Mouse (Mus musculus) urinary bladder, adult 2 months (tissue): ENCODE results near the gene Eid1. TPM values are rescaled to one million over a fixed set of nuclear protein-coding genes. Genes with fewer than 3 reads are reported as not detected.

Experiments used
- DNase-seq: peaks from one replicate; pipeline ENCODE4 v3.0.0; 2022; ENCODE audit warnings: low spot score
- polyA plus RNA-seq: library from polyadenylated mRNA; depleted of rRNA; stranded (reverse); fragments of >200 nt; gene quantifications from 2 replicates; pipeline ENCODE4 v1.2.3, GENCODE M21; 2012

Eid1 gene
- polyA plus RNA-seq, 1 experiment = 61.5 TPM

DNA sequence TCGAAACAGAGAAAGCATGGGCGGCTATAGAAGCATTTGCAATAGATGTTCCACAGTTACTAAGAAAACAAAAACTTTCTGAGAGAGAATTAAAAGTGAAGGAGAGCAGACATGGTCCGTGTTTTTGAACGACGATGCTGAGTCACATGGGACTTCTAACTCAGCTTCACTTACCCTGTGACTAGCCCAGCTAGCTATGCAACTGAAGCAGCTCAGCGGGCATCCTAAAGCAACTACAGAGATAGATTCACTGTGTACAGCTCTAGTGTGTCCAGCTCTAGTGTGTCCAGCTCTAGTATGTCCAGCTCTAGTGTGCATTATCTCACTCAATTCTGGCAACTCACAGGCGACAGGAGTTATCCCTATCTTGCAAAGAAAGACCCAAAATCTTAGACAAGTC, 5.2 kb upstream of the Eid1 start:
- no peak for DNase-seq

DNA sequence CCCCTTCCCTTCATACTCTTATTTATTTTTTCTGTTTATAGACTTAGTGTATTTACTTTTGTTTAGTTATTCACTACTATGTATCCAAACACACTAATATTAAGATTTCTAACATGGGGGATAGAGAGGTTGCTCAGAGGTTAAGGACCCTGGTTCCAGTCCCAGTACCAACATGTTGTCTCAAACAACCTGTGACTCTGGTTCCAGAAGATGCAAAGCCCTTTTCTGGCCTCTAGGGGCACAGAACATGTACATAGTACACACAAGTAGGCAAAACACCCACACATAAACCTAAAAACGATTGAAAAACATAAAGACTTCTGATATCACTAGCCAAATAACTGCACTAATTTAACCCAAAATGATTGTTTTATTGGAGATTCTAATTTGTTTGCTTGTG, 2.0 kb upstream of the Eid1 start:
- no peak for DNase-seq

DNA sequence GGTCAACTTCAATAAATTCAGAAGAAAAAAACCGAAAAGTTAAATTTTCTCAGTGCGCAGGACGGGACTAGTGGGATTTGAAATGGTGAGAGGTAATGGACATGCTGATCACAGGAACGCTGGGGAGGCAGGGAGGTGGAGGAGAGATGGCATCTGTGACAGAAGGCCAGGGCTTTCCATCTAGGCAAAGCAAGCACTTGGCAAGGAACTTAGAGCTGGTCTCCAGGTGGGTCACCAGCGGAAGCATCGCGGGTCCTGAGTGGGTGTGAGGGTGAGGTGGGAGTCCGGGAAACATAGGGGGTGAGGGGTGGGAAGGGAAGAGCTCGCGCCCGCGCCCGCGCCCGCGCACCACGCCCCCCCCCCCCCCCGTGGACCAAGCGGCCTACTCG, 333 bp upstream of the Eid1 start:
- no peak for DNase-seq

DNA sequence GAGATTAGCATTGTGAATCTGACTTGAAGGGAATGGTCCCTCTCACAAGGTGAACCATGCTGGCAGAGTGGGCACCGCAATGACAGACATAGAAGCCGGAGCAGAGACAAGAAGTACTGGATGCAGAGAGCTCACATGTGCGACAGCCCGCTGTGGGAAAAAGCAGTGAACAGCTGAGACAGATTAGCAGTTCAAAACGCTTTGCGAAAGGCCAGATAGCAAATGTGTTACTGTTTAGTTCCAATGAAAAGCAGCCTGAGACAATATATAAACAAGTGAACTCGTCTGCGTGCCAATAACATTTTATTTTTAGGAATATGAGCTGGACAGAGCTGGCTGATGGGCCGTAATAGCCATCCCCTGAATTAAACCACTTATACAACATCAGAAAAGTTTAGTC, 8.9 kb downstream of the Eid1 start:
- DNase-seq = no peak

DNA sequence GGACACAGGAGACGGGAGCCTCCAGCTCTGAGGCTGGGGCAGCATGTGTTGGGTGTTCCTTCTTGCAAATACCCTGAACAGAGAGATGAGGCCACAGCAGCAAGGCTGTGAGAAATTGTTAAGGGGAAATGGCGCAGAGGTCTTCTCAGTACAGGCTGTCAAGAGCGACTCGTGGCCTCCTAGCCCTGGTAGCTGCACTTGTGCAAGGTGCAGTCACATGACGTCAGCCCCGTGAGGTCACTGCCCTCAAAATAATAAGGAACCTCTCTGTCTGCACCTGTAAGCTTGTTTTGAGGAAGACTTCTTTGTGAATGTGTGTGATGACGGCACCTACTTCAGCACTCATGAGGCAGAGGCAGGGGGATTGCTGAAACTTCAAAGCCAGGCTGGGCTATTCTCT, 11.0 kb downstream of the Eid1 start:
- no peak for DNase-seq

DNA sequence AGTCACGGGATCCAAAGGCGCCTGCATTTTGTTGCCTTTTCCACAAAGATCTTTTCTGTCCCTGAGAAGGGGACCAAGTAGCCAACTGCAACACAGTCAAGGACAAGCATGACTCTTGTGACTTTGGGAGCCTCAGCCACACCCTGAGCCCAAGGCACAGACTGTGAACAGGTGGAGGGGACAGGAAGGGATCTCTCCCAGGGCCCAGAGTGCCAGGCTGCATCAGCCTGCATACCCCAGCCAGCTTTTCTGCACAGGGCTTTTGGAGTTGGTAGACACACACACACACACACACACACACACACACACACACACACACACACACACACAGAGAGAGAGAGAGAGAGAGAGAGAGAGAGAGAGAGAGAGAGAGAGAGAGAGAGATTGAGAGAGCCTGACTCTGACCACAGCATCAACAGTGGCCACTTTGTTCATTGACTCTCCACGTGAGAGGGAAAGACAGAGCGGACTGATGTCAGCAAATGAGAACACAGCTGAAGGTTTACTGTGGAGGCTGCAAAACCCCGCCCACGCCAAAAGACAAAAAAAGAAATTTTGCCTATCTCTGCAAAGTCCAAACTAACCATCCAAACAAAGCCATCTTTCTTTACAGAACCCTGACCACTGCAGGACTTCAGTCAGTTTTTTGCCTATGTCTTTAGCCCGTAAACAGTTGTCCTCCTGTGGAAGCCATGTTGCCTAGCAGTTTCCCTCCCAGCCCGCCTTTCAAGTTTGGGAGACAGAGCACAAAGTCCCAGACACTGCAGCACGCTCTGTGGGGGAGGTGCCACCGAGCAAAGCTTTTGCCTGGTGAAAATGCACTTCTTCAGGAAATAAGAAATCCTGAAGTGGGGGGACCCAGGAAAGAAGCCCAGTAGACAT, 11.9 kb downstream of the Eid1 start:
- DNase-seq = no peak

DNA sequence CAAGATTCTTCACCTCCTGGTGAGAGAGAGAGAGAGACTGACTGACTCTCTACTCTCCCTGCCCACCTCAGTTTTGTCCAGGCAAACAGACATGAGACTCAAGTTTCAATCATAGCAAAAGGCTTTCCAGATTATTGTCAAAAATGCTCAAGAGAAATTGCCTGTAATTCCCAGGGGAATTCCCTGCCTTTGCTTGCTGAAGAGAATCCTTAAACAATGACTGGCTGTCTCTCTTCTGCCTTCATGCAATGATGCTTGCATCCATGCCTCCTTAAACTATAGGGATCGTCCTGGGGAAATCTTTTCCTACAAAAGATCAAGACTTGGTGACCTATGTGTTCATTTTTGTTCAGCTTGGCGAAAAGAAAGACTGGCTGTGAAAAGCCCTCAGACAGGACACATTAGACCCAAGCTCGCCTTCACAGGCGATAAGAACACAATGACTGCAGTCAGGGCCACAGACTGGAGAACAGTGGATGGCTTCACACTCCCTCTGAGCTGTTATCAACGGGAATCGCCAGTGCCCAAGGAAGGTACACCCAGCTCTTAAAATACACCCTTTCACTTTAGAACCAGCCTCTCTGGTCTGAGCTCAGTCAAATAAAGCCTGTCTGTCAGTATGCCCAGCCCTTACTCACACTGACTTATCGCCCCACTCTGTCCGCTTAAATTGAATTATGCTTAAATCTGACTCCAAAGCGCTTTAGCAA, 12.7 kb downstream of the Eid1 start:
- no peak for DNase-seq

DNA sequence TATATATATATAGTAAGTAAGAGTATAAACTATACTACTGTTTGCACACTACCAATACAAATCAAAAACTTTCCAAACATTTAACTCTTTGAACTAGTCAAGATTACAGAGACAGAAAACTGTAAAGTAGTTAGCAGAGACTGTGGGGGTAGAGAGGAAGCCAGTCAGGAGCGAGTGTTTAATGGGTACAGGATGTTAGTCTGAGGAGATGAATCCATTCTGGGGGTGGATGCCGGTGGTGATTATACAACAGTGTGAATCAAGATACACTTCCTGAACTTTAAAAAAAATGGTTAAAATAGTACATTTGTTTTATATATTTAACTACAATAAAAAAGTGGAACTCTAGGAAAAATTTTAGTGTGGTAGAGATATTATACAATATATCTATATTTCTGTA, 19.1 kb downstream of the Eid1 start:
- no peak for DNase-seq

DNA sequence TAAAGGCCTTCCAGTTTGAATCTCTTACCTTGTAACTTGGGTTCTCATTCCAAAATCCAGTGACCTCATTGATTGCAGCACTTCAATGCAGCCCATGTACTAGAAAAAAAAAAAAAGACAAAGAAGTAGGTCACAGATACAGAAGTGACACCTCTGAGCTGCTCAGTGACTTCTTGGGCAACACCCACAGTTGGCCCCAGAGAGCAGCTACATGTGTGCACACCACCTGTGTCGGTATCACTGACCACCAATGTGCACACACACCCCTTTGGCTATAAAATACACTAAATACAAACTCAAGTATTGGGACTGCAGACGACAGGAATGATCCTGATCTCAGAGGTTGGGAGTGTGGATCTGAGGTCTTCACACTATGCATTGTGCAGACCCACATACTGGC, 21.9 kb downstream of the Eid1 start:
- no peak for DNase-seq

DNA sequence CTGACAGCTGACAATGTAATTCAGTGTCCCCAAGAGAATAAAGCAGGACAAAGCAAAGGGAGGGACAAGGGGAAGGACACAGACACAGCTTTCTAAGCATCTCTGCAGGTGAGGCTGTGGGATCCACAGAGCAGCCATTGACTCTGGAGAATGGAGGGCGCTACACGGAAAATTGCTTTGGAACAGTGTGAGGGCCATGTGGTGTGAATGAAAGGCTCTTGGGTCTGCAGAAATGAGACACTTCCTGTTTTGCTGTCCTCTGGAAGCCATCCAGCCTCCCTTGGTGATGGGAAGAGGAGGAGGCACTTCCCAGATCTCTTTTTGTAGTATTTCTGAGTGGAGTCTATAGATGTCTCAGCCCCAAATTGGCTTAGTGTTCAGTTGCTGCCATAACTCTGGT, 23.3 kb downstream of the Eid1 start:
- no peak for DNase-seq

DNA sequence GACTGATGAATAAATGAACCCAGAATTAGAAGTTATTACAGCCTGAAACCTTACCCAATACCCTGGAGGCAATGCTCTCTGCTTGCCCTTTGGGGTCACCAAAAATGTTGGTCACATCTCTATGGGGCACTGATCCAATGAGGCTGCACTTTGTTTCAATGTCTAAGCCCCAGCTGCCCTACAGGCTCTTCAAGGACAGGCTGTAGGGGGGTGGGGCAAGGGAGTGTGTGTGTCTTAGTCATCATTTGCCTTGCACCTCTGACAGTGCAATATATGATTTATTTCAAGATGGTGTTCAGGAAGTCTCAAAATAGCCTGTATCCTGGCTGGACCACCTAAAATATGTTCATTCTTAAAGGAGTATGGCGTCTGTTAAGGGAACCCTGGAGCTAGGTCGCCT, 28.7 kb downstream of the Eid1 start:
- no peak for DNase-seq

DNA sequence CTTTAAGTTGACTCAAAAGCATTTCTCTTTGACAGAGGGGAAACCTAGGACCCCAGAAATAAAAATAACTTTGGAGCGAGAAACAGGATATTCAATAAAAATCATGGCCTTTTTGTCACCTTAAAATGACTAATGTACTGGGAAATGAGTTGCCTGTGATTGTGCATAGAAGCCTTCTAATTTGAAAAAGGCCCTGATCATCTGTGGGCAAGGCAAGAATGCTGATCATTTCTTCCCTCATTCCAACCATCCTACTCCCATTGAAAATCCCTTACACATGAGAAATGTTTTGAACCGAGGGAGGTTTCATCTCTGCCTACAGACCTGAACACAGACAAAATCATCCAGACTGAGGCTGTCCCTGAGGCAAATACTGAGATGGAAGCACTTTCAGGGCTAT, 30.0 kb downstream of the Eid1 start:
- DNase-seq = no peak

DNA sequence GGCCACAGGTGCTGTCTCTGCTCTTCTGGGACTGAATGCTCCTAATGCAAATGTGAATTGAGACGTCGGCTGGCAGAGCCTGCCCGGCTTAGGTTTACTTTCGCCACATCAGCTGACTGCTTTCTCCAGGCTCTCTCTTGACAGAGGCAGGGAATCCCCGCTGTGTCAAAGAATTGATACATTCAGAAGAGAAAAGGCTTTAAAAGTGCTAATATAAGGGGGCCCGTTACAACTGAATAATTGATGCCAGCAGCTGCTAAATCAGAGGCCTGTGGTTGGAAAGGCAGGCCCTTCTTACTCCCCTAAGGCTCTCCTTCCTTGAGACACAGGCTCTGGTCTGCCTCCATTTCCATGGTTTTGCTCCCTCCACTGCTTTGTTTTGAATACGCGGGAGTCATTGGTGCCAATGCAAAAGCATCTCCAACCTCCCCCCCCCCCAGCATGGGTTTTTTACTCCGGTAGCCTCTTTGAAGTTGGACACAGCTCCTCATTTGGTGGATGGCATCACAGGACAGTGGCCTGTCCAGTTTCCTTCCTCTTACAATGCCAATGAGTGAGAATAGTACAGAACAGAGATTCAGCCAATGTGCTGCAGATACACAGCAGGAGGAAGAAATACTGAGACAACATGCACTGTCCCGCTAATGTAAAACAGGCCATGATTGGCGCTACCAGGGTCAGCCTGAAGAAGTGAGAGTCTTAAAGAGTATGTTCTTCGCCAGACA, 32.2 kb downstream of the Eid1 start:
- DNase-seq = no peak

DNA sequence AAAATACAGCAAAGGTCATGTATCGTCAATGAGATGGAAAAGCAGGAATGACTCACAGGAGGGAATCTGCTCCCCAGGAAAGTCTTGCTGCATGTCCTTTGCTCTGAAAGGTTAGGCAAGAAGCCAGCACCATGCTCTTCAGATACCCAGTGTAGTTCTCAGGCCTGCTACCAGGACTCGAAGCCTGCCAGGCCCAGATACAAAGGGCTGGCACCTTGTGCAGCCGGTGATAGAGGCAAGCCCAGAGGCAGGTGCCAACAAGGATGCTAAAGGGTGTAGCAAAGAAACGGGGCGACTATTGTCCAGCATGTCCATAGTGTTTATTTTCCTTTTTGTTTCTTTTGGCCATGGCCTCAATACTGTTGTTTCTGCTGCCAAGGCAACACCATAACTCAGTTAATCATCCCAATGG, 33.6 kb downstream of the Eid1 start:
- DNase-seq = no peak

DNA sequence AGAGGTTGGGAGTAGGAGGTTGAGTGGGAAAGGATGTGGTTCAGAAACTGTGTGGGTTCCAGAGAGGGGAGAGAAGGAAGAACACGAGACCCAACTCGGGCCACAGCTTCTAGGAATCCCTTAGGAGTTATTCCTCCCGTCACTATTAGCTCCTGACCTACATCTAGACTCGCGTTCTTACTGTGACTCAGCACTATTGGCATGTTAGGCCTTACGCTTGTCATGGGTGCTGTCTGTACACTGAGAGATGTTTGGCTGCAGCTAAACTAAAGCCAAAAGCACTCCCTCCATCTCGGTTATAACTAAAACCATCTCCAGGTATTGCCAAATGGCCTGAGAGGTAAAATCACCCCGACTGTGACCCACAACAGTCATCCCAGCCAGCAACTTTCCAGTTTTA, 43.7 kb downstream of the Eid1 start:
- DNase-seq = no peak

DNA sequence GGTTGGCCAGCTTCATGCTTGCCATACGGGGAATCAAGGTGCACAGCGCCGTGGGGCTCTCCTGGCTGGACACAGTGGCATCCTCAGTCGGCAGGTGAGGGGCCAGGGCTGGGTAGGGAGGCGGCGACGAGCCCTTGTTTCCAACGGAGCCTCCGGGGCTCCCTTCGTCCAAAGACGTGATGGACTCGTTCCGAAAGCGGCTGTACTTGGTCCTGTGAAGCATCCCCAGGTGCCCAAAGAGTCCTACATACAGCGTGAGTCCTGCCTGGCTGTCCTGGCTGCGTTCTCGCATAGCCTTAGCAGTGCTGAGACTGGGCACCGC, 50.2 kb downstream of the Eid1 start:
- DNase-seq = no peak

DNA sequence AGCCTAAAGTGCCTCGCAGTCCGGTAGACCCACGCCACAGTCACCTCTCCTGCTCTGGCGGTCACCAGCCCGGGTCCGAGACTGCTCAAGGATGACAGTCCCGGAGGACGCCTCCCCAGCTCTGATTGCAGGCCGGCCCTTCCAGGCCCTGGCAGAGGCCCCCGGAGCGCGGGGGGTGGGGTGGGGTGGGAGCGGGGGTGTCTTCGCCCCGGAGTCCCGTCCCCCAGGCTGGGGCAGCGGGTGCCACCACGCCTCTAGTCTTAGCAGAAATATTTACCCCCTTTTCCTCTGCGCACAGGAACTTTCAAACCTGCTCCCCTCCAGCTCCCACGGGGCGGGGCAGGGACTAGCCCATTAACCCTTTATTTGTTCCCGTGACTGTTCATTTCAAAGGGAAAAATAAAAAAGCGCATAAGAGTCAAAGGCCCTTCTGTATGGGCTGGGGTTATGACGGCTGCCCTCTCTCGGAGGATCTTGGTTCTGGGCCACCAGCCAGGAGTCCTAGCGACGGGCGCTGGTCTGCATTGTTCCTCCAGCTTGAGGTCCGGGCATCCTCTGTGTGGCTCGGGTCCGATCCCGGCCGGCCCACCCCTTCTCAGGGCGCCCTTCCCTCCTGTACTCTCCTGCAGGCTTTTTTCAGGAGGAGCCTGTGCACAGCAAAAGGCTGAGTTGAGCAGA, 50.7 kb downstream of the Eid1 start:
- no peak for DNase-seq

DNA sequence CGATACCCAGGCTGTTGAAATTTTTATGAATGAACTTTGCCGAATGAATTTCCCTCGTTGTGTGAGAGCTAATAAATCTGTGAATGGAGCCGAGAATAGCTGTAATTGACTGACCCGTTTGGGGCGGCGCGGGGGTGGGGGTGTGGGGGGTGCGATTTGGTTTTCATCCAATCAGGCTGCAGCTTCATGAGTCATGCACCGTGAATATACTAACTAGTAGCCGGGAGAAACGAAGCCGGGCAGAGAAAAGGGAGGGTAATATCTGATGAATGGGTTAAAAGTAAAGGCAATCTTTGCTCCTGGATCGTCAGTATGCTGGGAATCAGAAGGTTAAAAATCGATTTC, 51.2 kb downstream of the Eid1 start, which contains the start of gene Shc4:
Gene Shc4 (minus strand): TSS at position 63 of the 345 bp plus-strand sequence.
- no peak for DNase-seq
